Mouse (Mus musculus) myocyte (in vitro differentiated cells): ENCODE data around the gene Racgap1. TPM values are rescaled to one million over a fixed set of nuclear protein-coding genes. Genes with fewer than 3 reads are reported as not detected.

Source experiments
- H3K27me3 ChIP-seq: one replicate; pipeline ENCODE4 v1.6.1; 2011; ENCODE audit not compliant: control insufficient read depth, insufficient read depth, insufficient read length
- H3K36me3 ChIP-seq: one replicate; pipeline ENCODE4 v1.6.1; 2011; ENCODE audit not compliant: control insufficient read depth, insufficient read depth
- H3K4me2 ChIP-seq: one replicate; pipeline ENCODE4 v1.6.1; 2011; ENCODE audit warnings: low read depth, control low read depth
- H3K4me3 ChIP-seq: one replicate; pipeline ENCODE4 v1.5.1; 2011; ENCODE audit warnings: mild to moderate bottlenecking, control low read depth, moderate library complexity
- H3K79me2 ChIP-seq: one replicate; pipeline ENCODE4 v1.6.1; 2011; ENCODE audit not compliant: control insufficient read depth, insufficient read depth
- H3ac ChIP-seq: one replicate; pipeline ENCODE4 v1.6.1; 2011; ENCODE audit not compliant: control insufficient read depth, insufficient read length
- CEBPB ChIP-seq: IDR thresholded peaks from 2 replicates; pipeline ENCODE4 v1.6.1; 2011; ENCODE audit warnings: mild to moderate bottlenecking, moderate library complexity; ENCODE audit not compliant: poor library complexity, insufficient read depth, severe bottlenecking
- E2F4 ChIP-seq: IDR thresholded peaks from one replicate; pipeline ENCODE4 v1.6.1; 2011; ENCODE audit warnings: mild to moderate bottlenecking, control low read depth, moderate library complexity; ENCODE audit not compliant: insufficient read depth
- MAX ChIP-seq: IDR thresholded peaks from one replicate; pipeline ENCODE4 v1.6.1; 2011; ENCODE audit warnings: low read depth, mild to moderate bottlenecking, control low read depth
- MYOD1 ChIP-seq, 3 experiments: IDR thresholded peaks; one replicate each; pipeline ENCODE4 v1.6.1; 2011; ENCODE audit warnings: control low read depth in 2 of 3, low read depth in 2 of 3, mild to moderate bottlenecking in 2 of 3, moderate library complexity in 1 of 3; ENCODE audit not compliant: insufficient read length in 2 of 3, control insufficient read depth in 1 of 3
- MYOG ChIP-seq, 3 experiments: IDR thresholded peaks; one replicate each; pipeline ENCODE4 v1.6.1; 2011; ENCODE audit warnings: control low read depth in 2 of 3, low read depth in 2 of 3, mild to moderate bottlenecking in 2 of 3; ENCODE audit not compliant: insufficient read length in 2 of 3, control insufficient read depth in 1 of 3, insufficient read depth in 1 of 3
- POLR2A ChIP-seq: IDR thresholded peaks from one replicate; pipeline ENCODE4 v1.6.1; 2011; ENCODE audit warnings: low read depth, mild to moderate bottlenecking, control low read depth, moderate library complexity; ENCODE audit not compliant: insufficient read length
- POLR2AphosphoS2 ChIP-seq: IDR thresholded peaks from one replicate; pipeline ENCODE4 v1.6.1; 2011; ENCODE audit warnings: low read depth, control low read depth; ENCODE audit not compliant: insufficient read length
- REST ChIP-seq: IDR thresholded peaks from one replicate; pipeline ENCODE4 v1.6.1; 2011; ENCODE audit warnings: mild to moderate bottlenecking, control low read depth, moderate library complexity; ENCODE audit not compliant: insufficient read depth, insufficient read length
- SRF ChIP-seq: IDR thresholded peaks from one replicate; pipeline ENCODE4 v1.6.1; 2011; ENCODE audit warnings: low read depth; ENCODE audit not compliant: control insufficient read depth, insufficient read length
- TCF12 ChIP-seq: IDR thresholded peaks from one replicate; pipeline ENCODE4 v1.6.1; 2011; ENCODE audit warnings: mild to moderate bottlenecking, control low read depth; ENCODE audit not compliant: poor library complexity, insufficient read depth, severe bottlenecking
- TCF3 ChIP-seq: IDR thresholded peaks from one replicate; pipeline ENCODE4 v1.6.1; 2011; ENCODE audit warnings: low read depth, control low read depth; ENCODE audit not compliant: insufficient read length
- USF1 ChIP-seq: IDR thresholded peaks from one replicate; pipeline ENCODE4 v1.6.1; 2011; ENCODE audit warnings: low read depth, mild to moderate bottlenecking, control low read depth, moderate library complexity
- polyA plus RNA-seq: library from polyadenylated mRNA; unstranded; fragments of >200 nt; fragmentation: generic; extraction: Trizol; gene quantifications from one replicate; pipeline ENCODE4 v1.2.1, GENCODE M21; 2012; ENCODE audit warnings: missing spikeins

Racgap1 gene
- polyA plus RNA-seq, 1 experiment, result 99.0 TPM

DNA sequence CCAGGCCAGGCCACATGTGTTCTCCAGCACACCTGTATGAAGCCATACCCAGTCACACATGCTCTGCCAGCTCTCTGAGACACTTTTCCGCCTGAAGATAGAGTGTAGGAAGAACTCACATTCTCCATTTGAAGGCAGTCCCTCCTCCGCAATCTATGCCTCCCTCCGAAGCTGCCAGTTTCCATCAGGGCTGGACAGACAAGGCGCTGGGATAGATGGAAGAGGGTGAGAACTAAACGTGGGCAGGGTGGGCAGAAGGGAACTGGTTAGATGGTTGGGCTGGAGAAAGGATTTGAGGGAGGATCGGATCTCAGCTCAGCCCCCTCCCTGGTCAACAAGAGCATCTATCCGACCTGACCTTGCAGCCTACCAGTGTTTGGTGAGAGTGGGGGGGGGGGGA, 54.6 kb downstream of the Racgap1 start:
- Histone ChIP-seq H3ac (no peak overlapping the region), H3K36me3 (no peaks in the 10 kb centered on the region), H3K4me3 (no peak overlapping the region), H3K4me2 (no peak overlapping the region), H3K79me2 (no peaks in the 10 kb centered on the region), H3K27me3 (peaks cover 6% of the 10 kb centered on the region)
- no peak for TF ChIP-seq TCF12
- no peak for TF ChIP-seq POLR2A
- TF ChIP-seq MYOD1 (IDR thresholded peaks at IDR 0.05; ENCODE audit: control insufficient read depth in 1 of 3, insufficient read length in 2 of 3, low read depth in 2 of 3), result no peak
- TF ChIP-seq SRF, result no peak
- TF ChIP-seq TCF3, result no peak
- TF ChIP-seq USF1, result no peak
- TF ChIP-seq E2F4, result no peak
- TF ChIP-seq REST, result no peak
- no peak for TF ChIP-seq CEBPB
- TF ChIP-seq MYOG (IDR thresholded peaks at IDR 0.05; ENCODE audit: control insufficient read depth in 1 of 3, insufficient read depth in 1 of 3, insufficient read length in 2 of 3, low read depth in 2 of 3), result no peak
- TF ChIP-seq MAX, result no peak

DNA sequence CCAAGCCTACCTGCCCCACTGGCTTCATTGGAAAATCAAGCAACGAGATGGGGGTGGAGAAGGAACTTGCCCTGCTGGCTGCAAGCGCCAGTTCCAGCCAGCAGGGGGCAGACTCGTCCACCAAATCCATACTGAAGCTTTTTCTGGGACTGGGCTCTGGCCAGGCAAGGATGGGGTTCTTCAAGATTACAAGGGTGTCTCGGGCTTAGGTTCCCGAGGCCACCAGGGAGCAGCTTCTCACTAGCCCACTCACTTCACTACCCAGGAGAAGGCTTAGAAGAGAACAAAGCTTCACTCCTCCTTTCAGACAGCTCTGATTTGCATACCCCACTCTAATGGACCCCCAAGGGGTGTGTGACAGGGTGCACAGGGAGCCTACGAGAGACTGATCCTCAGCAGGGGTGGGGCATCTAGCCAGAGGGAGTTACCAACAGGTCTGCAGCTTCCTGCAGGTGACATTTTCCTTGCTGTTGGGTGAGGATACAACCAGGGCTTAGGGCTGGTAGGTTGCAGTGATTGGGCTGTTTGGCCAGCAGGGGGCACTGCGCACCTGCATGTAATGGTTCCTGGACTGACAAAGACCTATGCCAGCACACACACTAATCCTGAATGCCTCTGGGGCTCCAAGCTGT, 55.3 kb downstream of the Racgap1 start:
- Histone ChIP-seq H3K36me3 (no peaks in the 10 kb centered on the region), H3ac (no peak overlapping the region), H3K4me2 (no peak overlapping the region), H3K79me2 (no peaks in the 10 kb centered on the region), H3K4me3 (no peak overlapping the region), H3K27me3 (peaks cover 4% of the 10 kb centered on the region)
- no peak for TF ChIP-seq SRF
- no peak for TF ChIP-seq MAX
- no peak for TF ChIP-seq CEBPB
- no peak for TF ChIP-seq E2F4
- no peak for TF ChIP-seq TCF12
- peak; percentile 45 for TF ChIP-seq REST
- TF ChIP-seq TCF3, result no peak
- TF ChIP-seq MYOD1 (IDR thresholded peaks at IDR 0.05; ENCODE audit: control insufficient read depth in 1 of 3, insufficient read length in 2 of 3, low read depth in 2 of 3), result peak in 1 of 3 experiments; percentile 1
- peak in 1 of 3 experiments; percentile 3 for TF ChIP-seq MYOG (IDR thresholded peaks at IDR 0.05; ENCODE audit: control insufficient read depth in 1 of 3, insufficient read depth in 1 of 3, insufficient read length in 2 of 3, low read depth in 2 of 3)
- TF ChIP-seq POLR2AphosphoS2, result peak; percentile 24
- no peak for TF ChIP-seq POLR2A

- no peak overlapping the region for H3K4me2 ChIP-seq
- no peaks in the 10 kb centered on the region for H3K36me3 ChIP-seq
- H3ac ChIP-seq, result no peak overlapping the region
- no peak for TF ChIP-seq MYOD1 (IDR thresholded peaks at IDR 0.05; ENCODE audit: control insufficient read depth in 1 of 3, insufficient read length in 2 of 3, low read depth in 2 of 3)
- TF ChIP-seq CEBPB, result no peak
- TF ChIP-seq TCF12, result no peak
- TF ChIP-seq REST, result no peak
- no peak for TF ChIP-seq MAX
- no peak for TF ChIP-seq POLR2A
- no peak for TF ChIP-seq SRF
- TF ChIP-seq E2F4, result no peak
- no peaks in the 10 kb centered on the region for H3K79me2 ChIP-seq
- no peaks in the 10 kb centered on the region for H3K27me3 ChIP-seq
- no peak overlapping the region for H3K4me3 ChIP-seq
These were observed 56.5 kb downstream of the Racgap1 start for GRCm38 (mm10) chr15:99594951-99595350.

- H3K4me2 ChIP-seq, result peak overlapping the region; percentile 70
- no peaks in the 10 kb centered on the region for H3K79me2 ChIP-seq
- no peaks in the 10 kb centered on the region for H3K27me3 ChIP-seq
- no peak for TF ChIP-seq USF1
- TF ChIP-seq MAX, result no peak
- TF ChIP-seq MYOG (IDR thresholded peaks at IDR 0.05; ENCODE audit: control insufficient read depth in 1 of 3, insufficient read depth in 1 of 3, insufficient read length in 2 of 3, low read depth in 2 of 3), result peak in 2 of 3 experiments; percentile 18 to 70
- TF ChIP-seq E2F4, result no peak
- TF ChIP-seq MYOD1 (IDR thresholded peaks at IDR 0.05; ENCODE audit: control insufficient read depth in 1 of 3, insufficient read length in 2 of 3, low read depth in 2 of 3), result peak in 1 of 3 experiments; percentile 86
- H3K36me3 ChIP-seq, result no peaks in the 10 kb centered on the region
- H3ac ChIP-seq, result no peak overlapping the region
- H3K4me3 ChIP-seq, result peak overlapping the region; percentile 29
These were observed 58.6 kb downstream of the Racgap1 start for GRCm38 (mm10) chr15:99592877-99593276.

DNA sequence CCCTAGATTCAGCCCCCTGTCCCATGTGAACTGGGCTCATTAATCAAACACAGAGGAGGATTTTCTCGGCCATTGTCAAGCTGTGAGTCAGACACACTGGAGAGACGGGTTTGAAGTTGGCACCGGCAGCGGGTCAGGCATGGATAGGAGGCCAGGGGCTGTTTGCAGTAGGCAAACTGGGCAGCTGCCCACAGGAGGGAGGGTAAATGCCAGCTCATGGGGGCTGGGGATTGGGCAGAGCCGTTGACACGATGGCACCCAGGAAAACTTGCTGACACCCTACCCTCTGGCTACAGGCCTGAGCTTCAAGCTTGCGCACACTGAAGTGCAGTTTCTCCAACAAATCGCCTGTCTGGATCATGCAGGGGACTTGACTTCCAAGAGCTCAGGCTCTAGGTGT, 59.3 kb downstream of the Racgap1 start:
- TF ChIP-seq SRF (no peak), REST (no peak), USF1 (no peak), MAX (no peak), POLR2A (peak; percentile 30), E2F4 (no peak), CEBPB (no peak), TCF12 (no peak), MYOG (IDR thresholded peaks at IDR 0.05; ENCODE audit: control insufficient read depth in 1 of 3, insufficient read depth in 1 of 3, insufficient read length in 2 of 3, low read depth in 2 of 3) (peak in 1 of 3 experiments; percentile 32), POLR2AphosphoS2 (no peak), TCF3 (no peak), MYOD1 (IDR thresholded peaks at IDR 0.05; ENCODE audit: control insufficient read depth in 1 of 3, insufficient read length in 2 of 3, low read depth in 2 of 3) (peak in 2 of 3 experiments; percentile 45 to 61)
- H3K79me2 ChIP-seq, result no peaks in the 10 kb centered on the region
- H3K4me2 ChIP-seq, result peak overlapping the region; percentile 70
- H3K36me3 ChIP-seq, result no peaks in the 10 kb centered on the region
- H3K27me3 ChIP-seq, result no peaks in the 10 kb centered on the region
- no peak overlapping the region for H3ac ChIP-seq
- H3K4me3 ChIP-seq, result peak overlapping the region; percentile 29
